Mouse (Mus musculus) embryonic facial prominence, embryonic 14.5 days (tissue): Measurements from ENCODE around the gene Gm28305. TPM values are rescaled to one million over a fixed set of nuclear protein-coding genes. Genes with fewer than 3 reads are reported as not detected.

Experiments used
- ATAC-seq: fragments of 200-750 bp; cut with Nextera tagmentation; 2 replicates; pipeline ENCODE4 v1.8.0; 2017; ENCODE audit warnings: low read depth, moderate number of reproducible peaks, moderate TSS enrichment
- DNase-seq: peaks from one replicate; pipeline ENCODE4 v3.0.0-alpha.2; 2015; ENCODE audit warnings: low spot score
- H3K27ac ChIP-seq: fragments of 300-500 bp; sonication (generic); replicated peaks from 2 replicates; pipeline ENCODE4 v1.5.1; 2014; ENCODE audit warnings: low read depth, mild to moderate bottlenecking, low read length, moderate library complexity
- H3K27me3 ChIP-seq: fragments of 300-500 bp; sonication (generic); replicated peaks from 2 replicates; pipeline ENCODE4 v1.6.1; 2014; ENCODE audit warnings: low read length; ENCODE audit not compliant: control insufficient read depth, insufficient read depth
- H3K36me3 ChIP-seq: fragments of 300-500 bp; sonication (generic); 2 replicates; pipeline ENCODE4 v1.6.1; 2014; ENCODE audit warnings: low read length, mixed read lengths; ENCODE audit not compliant: control insufficient read depth, insufficient read depth
- H3K4me1 ChIP-seq: fragments of 300-500 bp; sonication (generic); 2 replicates; pipeline ENCODE4 v1.6.1; 2014; ENCODE audit warnings: antibody characterized with exemption, low read length; ENCODE audit not compliant: control insufficient read depth, insufficient read depth
- H3K4me2 ChIP-seq: fragments of 300-500 bp; sonication (generic); 2 replicates; pipeline ENCODE4 v1.6.1; 2014; ENCODE audit warnings: low read depth, mild to moderate bottlenecking, low read length, moderate library complexity, mixed read lengths
- H3K4me3 ChIP-seq: fragments of 300-500 bp; sonication (generic); 2 replicates; pipeline ENCODE4 v1.5.1; 2014; ENCODE audit warnings: low read depth, mild to moderate bottlenecking, low read length
- H3K9ac ChIP-seq: fragments of 300-500 bp; sonication (generic); 2 replicates; pipeline ENCODE4 v1.6.1; 2014; ENCODE audit warnings: low read depth, mild to moderate bottlenecking, low read length, moderate library complexity, mixed read lengths
- H3K9me3 ChIP-seq: fragments of 300-500 bp; sonication (generic); 2 replicates; pipeline ENCODE4 v1.6.1; 2016; ENCODE audit warnings: low read length; ENCODE audit not compliant: control insufficient read depth
- WGBS: fragments of 180-500 bp; shearing (Covaris S2); extraction: QIAGEN DNeasy Blood & Tissue Kit; methylation state at CpG from one replicate; pipeline ENCODE4 v1.1.7; 2014; 5-methylcytosine and 5-hydroxymethylcytosine counted together
- polyA plus RNA-seq: library from polyadenylated mRNA; unstranded; fragments of >200 nt; fragmentation: Nextera tagmentation; extraction: Ambion mirVana; gene quantifications from 2 replicates; pipeline ENCODE4 v1.2.1, GENCODE M21; 2014

Gm28305 gene
- not detected in 2 replicates for polyA plus RNA-seq

GRCm38 (mm10) chr9:104040362-104040761 lies at the start of gene Gm28305:
Gene Gm28305, plus strand, starts transcription at chr9:104040662.
- no peaks in the 10 kb centered on the region for H3K27me3 ChIP-seq
- WGBS: 61% methylated on average over 2 of the region's 2 CpGs
- H3K9me3 ChIP-seq: no peaks in the 10 kb centered on the region
- peaks cover 48% of the 10 kb centered on the region for H3K36me3 ChIP-seq
- no peaks in the 10 kb centered on the region for H3K4me1 ChIP-seq
- H3K27ac ChIP-seq: no peak within 1 kb of the TSS
- H3K4me3 ChIP-seq: no peak within 1 kb of the TSS
- no peak within 1 kb of the TSS for H3K4me2 ChIP-seq
- no peak for DNase-seq
- no peak within 1 kb of the TSS for H3K9ac ChIP-seq
- ATAC-seq: no peak

- H3K9me3 ChIP-seq: no peaks in the 10 kb centered on the region
- H3K9ac ChIP-seq: no peak overlapping the region
- H3K36me3 ChIP-seq: no peaks in the 10 kb centered on the region
- ATAC-seq (no peak), DNase-seq (peak; percentile 67)
- H3K4me3 ChIP-seq: no peak overlapping the region
- H3K4me2 ChIP-seq: no peak overlapping the region
- no peaks in the 10 kb centered on the region for H3K27me3 ChIP-seq
- H3K4me1 ChIP-seq: 0 out of 2 replicates have a peak, but pooled peaks cover 4% of the 10 kb centered on the region
- H3K27ac ChIP-seq: no peak overlapping the region
- 4% methylated on average over 2 of the region's 2 CpGs for WGBS
Observed at GRCm38 (mm10) chr9:103996496-103996895, 44.0 kb upstream of the Gm28305 start.

GRCm38 (mm10) chr9:104000601-104001000 lies 39.9 kb upstream of the Gm28305 start:
- Histone ChIP-seq H3K27ac (no peak overlapping the region), H3K9ac (no peak overlapping the region), H3K27me3 (no peaks in the 10 kb centered on the region), H3K4me2 (no peak overlapping the region), H3K36me3 (0 out of 2 replicates have a peak, but pooled peaks cover 3% of the 10 kb centered on the region), H3K9me3 (no peaks in the 10 kb centered on the region), H3K4me1 (peaks cover 12% of the 10 kb centered on the region; the same call in 1 of the 2 replicates), H3K4me3 (no peak overlapping the region)
- DNase-seq (no peak), ATAC-seq (no peak)
- 41% methylated on average over 3 of the region's 3 CpGs for WGBS

GRCm38 (mm10) chr9:104001921-104002859 lies 38.3 kb upstream of the Gm28305 start, which contains the start of gene Nphp3:
Gene Nphp3, plus strand, starts transcription at chr9:104002544.
- H3K4me1 ChIP-seq: peaks cover 12% of the 10 kb centered on the region; the same call in 1 of the 2 replicates
- H3K36me3 ChIP-seq: 0 out of 2 replicates have a peak, but pooled peaks cover 13% of the 10 kb centered on the region
- H3K27me3 ChIP-seq: no peaks in the 10 kb centered on the region
- H3K9ac ChIP-seq: peak within 1 kb of the TSS; percentile 79
- peak within 1 kb of the TSS; percentile 90 for H3K27ac ChIP-seq
- H3K4me3 ChIP-seq: peak within 1 kb of the TSS; percentile 81
- H3K4me2 ChIP-seq: peak within 1 kb of the TSS; percentile 67
- DNase-seq (peak; percentile 100), ATAC-seq (peak; percentile 97)
- WGBS: 1% methylated on average over 54 of the region's 55 CpGs
- H3K9me3 ChIP-seq: no peaks in the 10 kb centered on the region

- H3K9me3 ChIP-seq: no peaks in the 10 kb centered on the region
- DNase-seq: peak; percentile 92
- 0 out of 2 replicates have a peak, but pooled peaks cover 13% of the 10 kb centered on the region for H3K36me3 ChIP-seq
- H3K9ac ChIP-seq: peak overlapping the region; percentile 79
- under 1% methylated on average over 33 of the region's 37 CpGs for WGBS
- peak overlapping the region; percentile 90 for H3K27ac ChIP-seq
- peaks cover 12% of the 10 kb centered on the region; the same call in 1 of the 2 replicates for H3K4me1 ChIP-seq
- peak; percentile 56 for ATAC-seq
- H3K27me3 ChIP-seq: no peaks in the 10 kb centered on the region
- H3K4me2 ChIP-seq: peak overlapping the region; percentile 67
- peak overlapping the region; percentile 81 for H3K4me3 ChIP-seq
Observed at GRCm38 (mm10) chr9:104002913-104003330, 37.5 kb upstream of the Gm28305 start.

GRCm38 (mm10) chr9:104014526-104014925 lies 25.9 kb upstream of the Gm28305 start:
- Histone ChIP-seq H3K4me1 (no peaks in the 10 kb centered on the region), H3K36me3 (peaks cover 74% of the 10 kb centered on the region)

GRCm38 (mm10) chr9:104021026-104021425 lies 19.4 kb upstream of the Gm28305 start:
- ATAC-seq: no peak

More at GRCm38 (mm10) chr9:104014526-104014925, 25.9 kb upstream of the Gm28305 start:
- Histone ChIP-seq H3K9me3 (no peaks in the 10 kb centered on the region), H3K4me3 (no peak overlapping the region), H3K4me2 (no peak overlapping the region), H3K9ac (no peak overlapping the region), H3K27ac (no peak overlapping the region), H3K27me3 (no peaks in the 10 kb centered on the region)
- WGBS: 86% methylated on average over 1 of the region's 1 CpGs
- DNase-seq (no peak), ATAC-seq (no peak)

GRCm38 (mm10) chr9:104027186-104027585 lies 13.3 kb upstream of the Gm28305 start:
- Histone ChIP-seq H3K9ac (no peak overlapping the region), H3K4me1 (no peaks in the 10 kb centered on the region), H3K4me2 (no peak overlapping the region), H3K27ac (no peak overlapping the region), H3K27me3 (no peaks in the 10 kb centered on the region), H3K36me3 (peaks cover 84% of the 10 kb centered on the region), H3K9me3 (0 out of 2 replicates have a peak, but pooled peaks cover 7% of the 10 kb centered on the region), H3K4me3 (no peak overlapping the region)
- 94% methylated on average over 8 of the region's 8 CpGs for WGBS
- DNase-seq: no peak
- ATAC-seq: no peak

More at GRCm38 (mm10) chr9:104021026-104021425, 19.4 kb upstream of the Gm28305 start:
- DNase-seq: no peak
- WGBS: 88% methylated on average over 10 of the region's 10 CpGs
- H3K36me3 ChIP-seq: peaks cover 93% of the 10 kb centered on the region
- no peaks in the 10 kb centered on the region for H3K4me1 ChIP-seq
- no peak overlapping the region for H3K4me3 ChIP-seq
- no peak overlapping the region for H3K9ac ChIP-seq
- no peak overlapping the region for H3K27ac ChIP-seq
- H3K9me3 ChIP-seq: no peaks in the 10 kb centered on the region
- no peak overlapping the region for H3K4me2 ChIP-seq
- no peaks in the 10 kb centered on the region for H3K27me3 ChIP-seq
